Mouse (Mus musculus): Measurements from ENCODE around the gene Vmn1r55.

GRCm38 (mm10) chr7:5125549-5126406 is 23.7 kb downstream of the Vmn1r55 start, which contains the start of gene Rasl2-9:
- TF ChIP-seq EP300 (IDR thresholded peaks at IDR 0.05; ENCODE audit: low read length) (no peak), CTCF (conservative IDR thresholded peaks at IDR 0.05 in 1 of 2, IDR thresholded peaks at IDR 0.05 in 1 of 2; ENCODE audit: low read depth in 2 of 2, low read length in 2 of 2) (peak in 1 of 2 experiments; percentile 86; a peak in 2 of 4 replicates), POLR2AphosphoS2 (IDR thresholded peaks at IDR 0.05; ENCODE audit: low read depth, low read length) (no peak), CHD1 (IDR thresholded peaks at IDR 0.05; ENCODE audit: low read depth, low read length) (no peak), IRF4 (IDR thresholded peaks at IDR 0.05; ENCODE audit: low read depth, low read length) (peak; percentile 70; the same call in 1 of the 2 replicates), TCF12 (IDR thresholded peaks at IDR 0.05; ENCODE audit: low read depth, low read length) (peak; percentile 66)
